Mouse (Mus musculus): ENCODE measurements around the gene Dvl1. TPM values are rescaled to one million over a fixed set of nuclear protein-coding genes. Genes with fewer than 3 reads are reported as not detected.

The Dvl1 gene
- total RNA-seq, 1 experiment from 2014 or later, result 18.8 TPM

- ATAC-seq (replicated peaks; ENCODE audit: insufficient number of reproducible peaks, low FRiP score, low TSS enrichment, poor library complexity, severe bottlenecking), result no peak
Observed at GRCm38 (mm10) chr4:155838187-155839153, 8.7 kb upstream of the Dvl1 start.

DNA sequence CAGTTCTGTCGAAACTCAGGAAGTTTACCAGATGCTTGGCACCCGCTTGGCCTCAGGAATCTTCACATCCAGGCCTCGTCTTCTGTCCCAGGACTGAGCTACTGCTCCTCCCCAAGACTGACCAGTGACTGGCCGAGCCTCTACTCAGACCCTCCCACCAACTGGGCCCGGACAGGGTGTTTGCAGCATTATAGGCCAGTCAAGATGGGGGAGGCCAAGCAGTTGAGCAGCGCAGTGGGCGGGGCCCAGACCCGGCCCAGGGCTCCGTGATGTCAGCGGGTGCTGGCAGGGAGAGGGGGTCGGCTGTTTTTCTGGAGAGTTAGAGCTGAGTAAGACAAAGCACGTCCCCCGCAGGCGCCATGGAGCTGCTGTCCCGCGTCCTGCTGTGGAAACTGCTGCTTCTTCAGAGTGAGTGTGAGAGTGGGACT lies 7.7 kb upstream of the Dvl1 start, which contains the start of gene Mxra8:
Gene Mxra8, plus strand, starts transcription at position 198 of the 428 bp plus-strand sequence.
- no peak for ATAC-seq (replicated peaks; ENCODE audit: insufficient number of reproducible peaks, low FRiP score, low TSS enrichment, poor library complexity, severe bottlenecking)

GRCm38 (mm10) chr4:155840076-155841002 lies 6.9 kb upstream of the Dvl1 start:
- no peak for ATAC-seq (replicated peaks; ENCODE audit: insufficient number of reproducible peaks, low FRiP score, low TSS enrichment, poor library complexity, severe bottlenecking)

DNA sequence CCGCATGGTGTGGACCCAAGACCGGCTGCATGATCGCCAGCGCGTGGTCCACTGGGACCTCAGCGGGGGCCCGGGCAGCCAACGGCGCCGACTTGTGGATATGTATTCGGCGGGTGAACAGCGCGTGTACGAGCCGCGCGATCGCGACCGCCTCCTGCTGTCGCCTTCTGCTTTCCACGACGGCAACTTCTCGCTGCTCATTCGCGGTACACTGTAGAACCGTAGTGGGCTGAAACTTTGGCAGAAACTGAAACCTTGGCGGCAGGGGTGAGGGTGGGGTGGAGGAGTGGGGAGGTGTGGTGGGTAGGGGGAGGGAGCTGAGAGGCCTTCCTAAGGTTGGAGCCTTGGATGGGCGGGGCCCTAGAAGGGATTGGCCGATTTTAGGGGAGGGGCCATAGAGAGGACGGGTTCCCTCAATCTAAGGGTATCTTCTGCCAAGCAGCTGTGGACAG lies 6.2 kb upstream of the Dvl1 start:
- ATAC-seq (replicated peaks; ENCODE audit: insufficient number of reproducible peaks, low FRiP score, low TSS enrichment, poor library complexity, severe bottlenecking), result peak; percentile 68

- no peak for ATAC-seq (replicated peaks; ENCODE audit: insufficient number of reproducible peaks, low FRiP score, low TSS enrichment, poor library complexity, severe bottlenecking)
Observed at GRCm38 (mm10) chr4:155841651-155842270, 5.4 kb upstream of the Dvl1 start.

GRCm38 (mm10) chr4:155843231-155843630 lies 4.0 kb upstream of the Dvl1 start:
- no peak for ATAC-seq (replicated peaks; ENCODE audit: insufficient number of reproducible peaks, low FRiP score, low TSS enrichment, poor library complexity, severe bottlenecking)

GRCm38 (mm10) chr4:155847591-155848352 lies 570 bp downstream of the Dvl1 start:
- no peak for ATAC-seq (replicated peaks; ENCODE audit: insufficient number of reproducible peaks, low FRiP score, low TSS enrichment, poor library complexity, severe bottlenecking)

DNA sequence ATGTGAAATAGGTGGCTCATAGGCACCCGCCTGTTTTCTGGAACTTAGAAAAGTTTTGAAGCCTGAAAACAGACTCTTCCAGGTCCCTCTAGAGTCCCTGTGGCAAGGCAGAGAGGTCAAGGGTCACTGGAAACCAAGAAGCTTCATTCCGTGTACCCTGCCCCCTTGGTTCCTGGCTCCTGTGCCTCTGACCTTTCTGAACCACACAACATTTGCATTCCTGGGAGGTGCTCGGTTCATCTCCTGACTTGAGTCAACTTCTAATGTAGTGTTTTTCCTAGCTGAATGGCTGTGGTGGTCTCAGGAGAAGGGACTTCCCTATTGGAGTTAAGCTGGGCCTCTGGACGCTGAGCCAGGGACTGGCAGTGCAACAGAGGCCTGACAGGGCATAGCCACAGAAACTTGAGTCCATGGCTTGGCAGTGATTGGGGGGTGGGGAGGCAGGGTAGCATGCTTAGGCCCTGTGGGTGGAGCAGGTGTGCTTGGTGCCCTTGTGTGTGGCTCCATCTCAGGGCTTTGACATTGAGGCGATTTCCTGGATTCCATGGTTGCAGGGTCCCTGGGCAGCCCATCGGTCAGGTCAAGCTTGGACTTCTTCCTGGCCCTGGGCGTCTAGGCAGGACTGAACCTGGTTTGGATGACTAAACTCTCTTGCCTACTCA lies 1.4 kb downstream of the Dvl1 start:
- ATAC-seq (replicated peaks; ENCODE audit: insufficient number of reproducible peaks, low FRiP score, low TSS enrichment, poor library complexity, severe bottlenecking), result no peak

GRCm38 (mm10) chr4:155849391-155849790 lies 2.2 kb downstream of the Dvl1 start:
- no peak for ATAC-seq (replicated peaks; ENCODE audit: insufficient number of reproducible peaks, low FRiP score, low TSS enrichment, poor library complexity, severe bottlenecking)

DNA sequence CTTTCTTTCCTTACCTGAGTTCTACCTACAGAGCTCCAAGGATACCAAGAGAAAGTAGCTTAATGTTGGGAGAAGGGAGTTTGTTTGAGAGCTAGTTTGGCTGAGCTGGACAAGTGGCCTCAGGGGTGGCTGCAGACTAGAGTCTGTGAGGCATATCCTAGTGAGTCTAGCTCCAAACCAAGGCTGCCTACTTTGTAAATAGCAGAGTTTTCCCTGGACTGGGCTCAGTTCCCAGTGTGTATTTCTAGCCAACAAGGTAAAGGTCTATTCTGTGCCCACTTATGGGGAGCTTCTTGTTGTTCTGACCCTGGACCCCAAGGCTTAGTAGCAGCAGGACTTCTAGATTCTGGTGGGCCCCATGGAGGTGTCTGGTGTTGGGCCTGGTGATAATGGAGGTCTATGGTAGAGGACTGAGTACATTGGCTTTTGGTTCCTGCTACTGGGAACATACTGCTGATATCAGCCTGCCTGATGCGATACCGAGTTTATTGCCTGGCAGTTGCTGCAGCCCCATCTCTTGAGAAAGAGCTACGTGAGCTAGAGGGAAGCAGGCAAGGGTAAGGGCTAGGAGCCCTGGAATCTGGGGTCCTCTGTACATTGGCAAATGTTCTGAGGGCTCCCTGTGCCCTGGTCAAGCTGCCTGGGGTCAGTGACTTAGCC lies 2.7 kb downstream of the Dvl1 start:
- no peak for ATAC-seq (replicated peaks; ENCODE audit: insufficient number of reproducible peaks, low FRiP score, low TSS enrichment, poor library complexity, severe bottlenecking)

GRCm38 (mm10) chr4:155851368-155851767 lies 4.2 kb downstream of the Dvl1 start:
- no peak for ATAC-seq (replicated peaks; ENCODE audit: insufficient number of reproducible peaks, low FRiP score, low TSS enrichment, poor library complexity, severe bottlenecking)

- no peak for ATAC-seq (replicated peaks; ENCODE audit: insufficient number of reproducible peaks, low FRiP score, low TSS enrichment, poor library complexity, severe bottlenecking)
Observed at GRCm38 (mm10) chr4:155851951-155852411, 4.8 kb downstream of the Dvl1 start.

- ATAC-seq (replicated peaks; ENCODE audit: insufficient number of reproducible peaks, low FRiP score, low TSS enrichment, poor library complexity, severe bottlenecking), result no peak
Observed at GRCm38 (mm10) chr4:155853421-155853820, 6.2 kb downstream of the Dvl1 start.

- no peak for ATAC-seq (replicated peaks; ENCODE audit: insufficient number of reproducible peaks, low FRiP score, low TSS enrichment, poor library complexity, severe bottlenecking)
Observed at GRCm38 (mm10) chr4:155854991-155855390, 7.8 kb downstream of the Dvl1 start.

GRCm38 (mm10) chr4:155856071-155856470 lies 8.9 kb downstream of the Dvl1 start:
- ATAC-seq (replicated peaks; ENCODE audit: insufficient number of reproducible peaks, low FRiP score, low TSS enrichment, poor library complexity, severe bottlenecking), result no peak

GRCm38 (mm10) chr4:155856881-155857280 lies 9.7 kb downstream of the Dvl1 start:
- no peak for ATAC-seq (replicated peaks; ENCODE audit: insufficient number of reproducible peaks, low FRiP score, low TSS enrichment, poor library complexity, severe bottlenecking)

DNA sequence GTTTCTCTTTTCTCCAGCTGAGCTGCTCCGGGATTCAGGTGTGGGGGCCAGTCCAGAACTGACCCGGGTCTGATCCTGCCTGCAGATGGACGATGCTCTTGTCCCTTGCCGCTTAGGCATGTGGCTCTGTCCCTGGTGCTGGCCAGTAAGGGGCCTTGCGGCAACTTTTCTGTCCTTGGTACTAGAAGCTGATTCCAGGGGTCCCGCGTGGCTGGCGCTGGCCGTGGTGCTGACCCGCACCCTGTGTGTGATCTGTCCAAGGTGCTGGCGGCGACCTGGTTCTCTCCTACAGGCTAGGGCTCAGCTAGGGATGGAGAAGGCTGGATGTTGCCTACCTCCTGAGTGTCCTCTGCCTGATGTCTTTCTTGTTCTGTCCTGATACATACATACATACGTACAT lies 12.1 kb downstream of the Dvl1 start:
- no peak for ATAC-seq (replicated peaks; ENCODE audit: insufficient number of reproducible peaks, low FRiP score, low TSS enrichment, poor library complexity, severe bottlenecking)
